Mouse (Mus musculus): ENCODE data around the gene Fzd4.

DNA sequence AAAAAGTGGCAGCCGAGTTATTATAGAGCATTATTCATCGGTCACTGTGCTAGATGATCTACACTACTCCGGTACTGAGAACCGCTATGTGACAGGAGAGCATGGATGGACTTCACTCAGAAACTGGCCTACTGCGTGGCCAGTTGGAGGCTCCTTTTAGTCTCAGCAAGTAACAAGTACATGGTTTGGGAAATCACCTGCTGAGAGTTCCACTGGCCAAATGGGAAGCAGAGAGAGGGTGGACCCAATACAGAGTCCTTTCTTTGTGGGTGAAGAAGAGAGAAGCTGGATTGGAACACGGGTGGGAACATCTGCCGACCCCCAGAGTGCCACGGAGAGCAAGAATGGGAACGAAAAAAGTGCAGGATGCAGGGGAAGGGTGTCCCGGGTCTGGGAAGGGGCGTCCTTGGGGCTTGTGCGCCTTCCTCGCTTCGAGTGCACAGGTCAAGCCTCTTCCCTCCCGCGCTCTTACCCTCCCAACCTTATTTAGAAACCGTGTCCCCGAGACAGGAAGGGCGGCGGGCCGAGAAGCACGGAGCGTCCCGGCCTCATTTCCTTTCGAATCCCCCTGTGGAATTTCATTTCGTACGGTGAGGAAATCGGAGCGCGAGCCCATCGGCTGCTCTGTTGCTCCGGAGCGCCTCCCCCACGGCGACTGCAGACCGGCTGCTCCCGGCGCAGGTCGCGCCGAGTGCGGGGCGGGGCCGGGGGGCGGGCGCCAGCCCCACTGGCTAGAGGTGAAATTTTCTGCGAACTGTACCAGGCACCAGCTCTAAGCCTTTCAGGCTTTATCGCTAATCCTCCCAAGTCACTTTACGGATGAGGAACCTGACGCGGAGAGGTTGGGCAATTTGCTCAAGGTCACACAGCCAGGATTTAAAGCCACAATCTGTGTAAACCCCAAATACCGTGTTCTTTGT is 842 bp upstream of the Fzd4 start:
- TF ChIP-seq CTCF (IDR thresholded peaks at IDR 0.05; ENCODE audit: insufficient read depth, low read depth, low read length) (no peak), POLR2A (IDR thresholded peaks at IDR 0.05; ENCODE audit: insufficient read depth, low read depth, low read length) (0 out of 2 replicates have a peak, but pooled peaks have one; percentile 8)
